Mouse (Mus musculus) kidney, adult 2 months (tissue): ENCODE measurements around the gene Tk1.
"Not testable (repeated sequence)": the region's sequence is repeated elsewhere in the genome, so short reads cannot be mapped to it uniquely, and the experiment has no call there.

Source experiments
- CTCF ChIP-seq: fragments of 200-500 bp; conservative IDR thresholded peaks from 2 replicates; pipeline ENCODE4 v1.5.1; 2011; ENCODE audit warnings: low read depth, mild to moderate bottlenecking, control low read depth, low read length, moderate library complexity, mixed read lengths; ENCODE audit not compliant: insufficient read depth, insufficient read length
- POLR2A ChIP-seq: fragments of 200-500 bp; IDR thresholded peaks from one replicate; pipeline ENCODE4 v1.6.1; 2011; ENCODE audit warnings: low read depth, low read length, control low read depth

DNA sequence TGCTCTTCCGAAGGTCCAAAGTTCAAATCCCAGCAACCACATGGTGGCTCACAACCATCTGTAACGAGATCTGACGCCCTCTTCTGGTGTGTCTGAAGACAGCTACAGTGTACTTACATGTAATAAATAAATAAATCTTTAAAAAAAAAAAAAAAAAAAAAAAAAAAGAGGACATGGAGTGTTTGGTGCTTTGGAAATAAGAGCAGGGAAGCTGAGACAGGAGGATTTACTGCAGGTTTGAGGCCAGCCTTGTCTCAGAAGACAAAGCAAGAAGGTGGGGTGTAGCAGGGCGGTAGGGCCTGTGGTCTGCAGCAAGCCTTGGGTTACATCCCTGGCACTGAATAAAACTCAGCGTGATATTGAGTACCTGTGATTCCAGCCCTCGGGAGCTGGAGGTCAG lies 7.6 kb upstream of the Tk1 start:
- TF ChIP-seq POLR2A, CTCF: not testable (repeated sequence)
